Mouse (Mus musculus) spleen, adult 2 months (tissue): Measurements from ENCODE around the gene Tor4a.

Experiments used
- CTCF ChIP-seq: fragments of 200-500 bp; IDR thresholded peaks from 2 replicates; pipeline ENCODE4 v1.5.1; 2011; ENCODE audit warnings: mild to moderate bottlenecking, inconsistent platforms; ENCODE audit not compliant: insufficient read depth, insufficient read length, insufficient replicate concordance; ENCODE audit errors: extremely low read depth
- POLR2A ChIP-seq: fragments of 200-500 bp; IDR thresholded peaks from 2 replicates; pipeline ENCODE4 v1.6.1; 2011; ENCODE audit warnings: low read depth, low read length, inconsistent platforms

- TF ChIP-seq POLR2A: no peak
- no peak for TF ChIP-seq CTCF
Observed at GRCm38 (mm10) chr2:25228995-25229530, 32.4 kb upstream of the Tor4a start.
